Mouse (Mus musculus): ENCODE results near the gene Myoz1. TPM values are rescaled to one million over a fixed set of nuclear protein-coding genes. Genes with fewer than 3 reads are reported as not detected.
"Not testable (repeated sequence)": the region's sequence is repeated elsewhere in the genome, so short reads cannot be mapped to it uniquely, and the experiment has no call there.

Gene Myoz1
- 0.28 TPM in 1 of 2 replicates, not detected in the other for polyA plus RNA-seq (2014; fragmentation: Nextera tagmentation; extraction: Ambion mirVana)

DNA sequence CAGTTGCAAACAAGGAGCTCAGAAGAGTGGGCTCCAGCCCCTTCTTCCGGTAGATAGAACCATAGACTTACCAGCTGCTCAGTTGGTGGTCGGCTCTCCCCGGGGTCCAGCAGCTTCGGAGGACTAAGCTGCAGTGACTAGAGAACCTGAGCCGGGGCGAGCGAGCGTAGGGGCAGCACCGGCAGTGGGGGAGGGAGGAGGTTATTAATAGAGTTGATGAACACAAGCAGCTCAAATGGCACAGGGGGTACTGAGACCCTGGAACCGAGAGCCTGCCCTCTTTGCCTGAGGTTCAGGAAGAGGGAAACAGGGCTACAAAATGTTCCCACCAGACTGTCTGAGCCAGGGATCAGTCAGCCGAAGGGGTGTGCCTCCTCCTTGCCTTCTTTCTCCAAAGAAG, at the start of gene Myoz1:
Gene Myoz1, minus strand, starts transcription at position 180 of the 400 bp plus-strand sequence.
- WGBS = 41% methylated on average over 11 of the region's 11 CpGs
- DNase-seq (ENCODE audit: low spot score) (no peak), ATAC-seq (ENCODE audit: low FRiP score) (no peak)
- Histone ChIP-seq H3K27me3 (ENCODE audit: control insufficient read depth, insufficient read depth, low read length) (no peaks in the 10 kb centered on the region), H3K4me3 (ENCODE audit: low read depth, low read length) (no peak within 1 kb of the TSS), H3K4me1 (replicated peaks; ENCODE audit: control insufficient read depth, insufficient read depth, low read length) (no peaks in the 10 kb centered on the region), H3K9ac (ENCODE audit: low read depth, low read length) (no peak within 1 kb of the TSS), H3K4me2 (replicated peaks; ENCODE audit: low read depth, low read length) (no peak within 1 kb of the TSS), H3K36me3 (ENCODE audit: control insufficient read depth, insufficient read depth, low read length) (no peaks in the 10 kb centered on the region), H3K27ac (ENCODE audit: low read depth, low read length) (no peak within 1 kb of the TSS), H3K9me3 (ENCODE audit: control insufficient read depth, low read length) (no peaks in the 10 kb centered on the region)

DNA sequence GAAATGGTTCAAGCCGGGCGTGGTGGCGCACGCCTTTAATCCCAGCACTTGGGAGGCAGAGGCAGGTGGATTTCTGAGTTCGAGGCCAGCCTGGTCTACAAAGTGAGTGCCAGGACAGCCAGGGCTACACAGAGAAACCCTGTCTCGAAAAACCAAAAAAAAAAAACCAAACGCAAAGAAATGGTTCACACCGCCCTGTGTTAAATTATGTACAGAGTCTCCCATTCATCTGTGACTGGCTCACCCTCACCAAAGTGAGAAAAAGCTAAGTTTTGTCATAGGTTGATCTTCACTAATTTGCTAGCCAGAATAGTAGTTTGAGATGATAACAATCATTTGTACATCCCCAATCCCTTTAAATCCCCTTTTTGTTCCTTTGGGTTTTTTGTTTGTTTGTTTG, 47.1 kb upstream of the Myoz1 start:
- Histone ChIP-seq H3K4me2 (replicated peaks; ENCODE audit: low read depth, low read length) (peak overlapping the region; percentile 56), H3K9ac (ENCODE audit: low read depth, low read length) (peak overlapping the region; percentile 88), H3K27ac (ENCODE audit: low read depth, low read length) (peak overlapping the region; percentile 77), H3K4me3 (ENCODE audit: low read depth, low read length) (peak overlapping the region; percentile 71)
- not testable (repeated sequence) for H3K9me3 ChIP-seq (ENCODE audit: control insufficient read depth, low read length); ATAC-seq (ENCODE audit: low FRiP score); H3K36me3 ChIP-seq (ENCODE audit: control insufficient read depth, insufficient read depth, low read length); H3K27me3 ChIP-seq (ENCODE audit: control insufficient read depth, insufficient read depth, low read length); DNase-seq (ENCODE audit: low spot score); H3K4me1 ChIP-seq (replicated peaks; ENCODE audit: control insufficient read depth, insufficient read depth, low read length)
- WGBS = 11% methylated on average over 8 of the region's 8 CpGs

GRCm38 (mm10) chr14:20702741-20703381, 46.5 kb upstream of the Myoz1 start, which contains the start of gene Chchd1:
Chchd1 (plus strand) TSS chr14:20703006.
- Histone ChIP-seq H3K4me3 (ENCODE audit: low read depth, low read length) (peak within 1 kb of the TSS; percentile 71), H3K9me3 (ENCODE audit: control insufficient read depth, low read length) (no peaks in the 10 kb centered on the region), H3K27me3 (ENCODE audit: control insufficient read depth, insufficient read depth, low read length) (no peaks in the 10 kb centered on the region), H3K36me3 (ENCODE audit: control insufficient read depth, insufficient read depth, low read length) (no peaks in the 10 kb centered on the region), H3K9ac (ENCODE audit: low read depth, low read length) (peak within 1 kb of the TSS; percentile 88), H3K27ac (ENCODE audit: low read depth, low read length) (peak within 1 kb of the TSS; percentile 77), H3K4me2 (replicated peaks; ENCODE audit: low read depth, low read length) (peak within 1 kb of the TSS; percentile 56), H3K4me1 (replicated peaks; ENCODE audit: control insufficient read depth, insufficient read depth, low read length) (0 out of 2 replicates have a peak, but pooled peaks cover 4% of the 10 kb centered on the region)
- ATAC-seq (ENCODE audit: low FRiP score) = peak; percentile 80
- DNase-seq (ENCODE audit: low spot score) = peak; percentile 93
- 0% methylated on average over 61 of the region's 61 CpGs for WGBS

- Histone ChIP-seq H3K4me2 (replicated peaks; ENCODE audit: low read depth, low read length) (peak overlapping the region; percentile 56), H3K27ac (ENCODE audit: low read depth, low read length) (peak overlapping the region; percentile 77), H3K36me3 (ENCODE audit: control insufficient read depth, insufficient read depth, low read length) (no peaks in the 10 kb centered on the region), H3K4me1 (replicated peaks; ENCODE audit: control insufficient read depth, insufficient read depth, low read length) (0 out of 2 replicates have a peak, but pooled peaks cover 4% of the 10 kb centered on the region), H3K9ac (ENCODE audit: low read depth, low read length) (peak overlapping the region; percentile 88), H3K27me3 (ENCODE audit: control insufficient read depth, insufficient read depth, low read length) (no peaks in the 10 kb centered on the region), H3K4me3 (ENCODE audit: low read depth, low read length) (peak overlapping the region; percentile 71), H3K9me3 (ENCODE audit: control insufficient read depth, low read length) (no peaks in the 10 kb centered on the region)
- WGBS = 16% methylated on average over 15 of the region's 15 CpGs
- ATAC-seq (ENCODE audit: low FRiP score) (peak; percentile 32), DNase-seq (ENCODE audit: low spot score) (no peak)
These were observed 45.9 kb upstream of the Myoz1 start for GRCm38 (mm10) chr14:20702096-20702740.

GRCm38 (mm10) chr14:20701554-20701953, 45.2 kb upstream of the Myoz1 start:
- Histone ChIP-seq H3K4me1 (replicated peaks; ENCODE audit: control insufficient read depth, insufficient read depth, low read length) (peaks cover 9% of the 10 kb centered on the region; the same call in 1 of the 2 replicates), H3K27me3 (ENCODE audit: control insufficient read depth, insufficient read depth, low read length) (no peaks in the 10 kb centered on the region), H3K27ac (ENCODE audit: low read depth, low read length) (no peak overlapping the region), H3K9ac (ENCODE audit: low read depth, low read length) (no peak overlapping the region), H3K36me3 (ENCODE audit: control insufficient read depth, insufficient read depth, low read length) (no peaks in the 10 kb centered on the region), H3K4me3 (ENCODE audit: low read depth, low read length) (no peak overlapping the region), H3K4me2 (replicated peaks; ENCODE audit: low read depth, low read length) (peak overlapping the region; percentile 56; the same call in 1 of the 2 replicates), H3K9me3 (ENCODE audit: control insufficient read depth, low read length) (no peaks in the 10 kb centered on the region)
- DNase-seq (ENCODE audit: low spot score) (no peak), ATAC-seq (ENCODE audit: low FRiP score) (no peak)
- WGBS = 89% methylated on average over 8 of the region's 8 CpGs

DNA sequence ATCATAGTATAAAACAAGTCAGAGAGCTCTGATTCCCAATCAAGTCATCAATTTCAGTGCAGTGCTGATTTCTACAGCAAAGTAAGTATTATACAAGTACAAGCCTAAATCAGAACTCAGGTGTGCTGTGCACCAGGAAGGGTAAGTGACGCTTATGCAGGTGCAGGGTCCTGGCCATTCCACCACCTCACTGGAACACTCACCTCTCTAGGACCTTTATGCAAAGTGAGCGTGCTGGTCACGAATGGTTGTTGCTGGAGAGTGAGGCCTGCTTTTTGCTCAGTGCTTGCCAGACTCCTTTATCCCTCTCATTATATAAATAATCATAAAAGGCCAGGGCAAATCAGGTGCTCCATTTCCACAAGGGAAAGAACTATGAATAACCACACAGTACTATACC, 44.0 kb upstream of the Myoz1 start:
- WGBS = 82% methylated on average over 3 of the region's 3 CpGs
- Histone ChIP-seq H3K27me3 (ENCODE audit: control insufficient read depth, insufficient read depth, low read length) (no peaks in the 10 kb centered on the region), H3K4me3 (ENCODE audit: low read depth, low read length) (no peak overlapping the region), H3K4me1 (replicated peaks; ENCODE audit: control insufficient read depth, insufficient read depth, low read length) (peaks cover 14% of the 10 kb centered on the region; the same call in 1 of the 2 replicates), H3K4me2 (replicated peaks; ENCODE audit: low read depth, low read length) (no peak overlapping the region), H3K27ac (ENCODE audit: low read depth, low read length) (no peak overlapping the region), H3K36me3 (ENCODE audit: control insufficient read depth, insufficient read depth, low read length) (no peaks in the 10 kb centered on the region), H3K9ac (ENCODE audit: low read depth, low read length) (no peak overlapping the region), H3K9me3 (ENCODE audit: control insufficient read depth, low read length) (no peaks in the 10 kb centered on the region)
- ATAC-seq (ENCODE audit: low FRiP score) (no peak), DNase-seq (ENCODE audit: low spot score) (no peak)

- Histone ChIP-seq H3K27me3 (ENCODE audit: control insufficient read depth, insufficient read depth, low read length) (no peaks in the 10 kb centered on the region), H3K36me3 (ENCODE audit: control insufficient read depth, insufficient read depth, low read length) (0 out of 2 replicates have a peak, but pooled peaks cover 4% of the 10 kb centered on the region), H3K9me3 (ENCODE audit: control insufficient read depth, low read length) (no peaks in the 10 kb centered on the region), H3K27ac (ENCODE audit: low read depth, low read length) (no peak overlapping the region), H3K4me3 (ENCODE audit: low read depth, low read length) (no peak overlapping the region), H3K9ac (ENCODE audit: low read depth, low read length) (no peak overlapping the region), H3K4me2 (replicated peaks; ENCODE audit: low read depth, low read length) (no peak overlapping the region), H3K4me1 (replicated peaks; ENCODE audit: control insufficient read depth, insufficient read depth, low read length) (peaks cover 14% of the 10 kb centered on the region; the same call in 1 of the 2 replicates)
- WGBS = 97% methylated on average over 2 of the region's 2 CpGs
- no peak for ATAC-seq (ENCODE audit: low FRiP score)
- no peak for DNase-seq (ENCODE audit: low spot score)
These were observed 42.2 kb upstream of the Myoz1 start for GRCm38 (mm10) chr14:20698515-20698914.

GRCm38 (mm10) chr14:20696986-20697385, 40.6 kb upstream of the Myoz1 start:
- no peak for ATAC-seq (ENCODE audit: low FRiP score)
- Histone ChIP-seq H3K9ac (ENCODE audit: low read depth, low read length) (peak overlapping the region; percentile 34; the same call in 1 of the 2 replicates), H3K4me2 (replicated peaks; ENCODE audit: low read depth, low read length) (peak overlapping the region; percentile 84), H3K4me1 (replicated peaks; ENCODE audit: control insufficient read depth, insufficient read depth, low read length) (peaks cover 14% of the 10 kb centered on the region; the same call in 1 of the 2 replicates), H3K4me3 (ENCODE audit: low read depth, low read length) (peak overlapping the region; percentile 86), H3K27ac (ENCODE audit: low read depth, low read length) (no peak overlapping the region), H3K36me3 (ENCODE audit: control insufficient read depth, insufficient read depth, low read length) (0 out of 2 replicates have a peak, but pooled peaks cover 7% of the 10 kb centered on the region), H3K27me3 (ENCODE audit: control insufficient read depth, insufficient read depth, low read length) (no peaks in the 10 kb centered on the region), H3K9me3 (ENCODE audit: control insufficient read depth, low read length) (no peaks in the 10 kb centered on the region)
- WGBS = 23% methylated on average over 1 of the region's 1 CpGs
- DNase-seq (ENCODE audit: low spot score) = peak; percentile 43
